Mouse (Mus musculus): ENCODE results near the gene Rbp1. TPM values are rescaled to one million over a fixed set of nuclear protein-coding genes. Genes with fewer than 3 reads are reported as not detected.

Rbp1 gene
- polyA plus RNA-seq, 1 experiment from 2014 or later: 63.0 TPM

- 73% methylated on average over 8 of the region's 8 CpGs for WGBS
- H3K4me3 ChIP-seq: no peak overlapping the region
- peaks cover 53% of the 10 kb centered on the region for H3K27me3 ChIP-seq (replicated peaks; ENCODE audit: low read depth, poor library complexity, severe bottlenecking)
- DNase-seq (ENCODE audit: low spot score): no peak
- peak overlapping the region; percentile 19; the same call in 1 of the 2 replicates for H3K27ac ChIP-seq (replicated peaks)
- peaks cover 81% of the 10 kb centered on the region for H3K4me1 ChIP-seq
- peaks cover 25% of the 10 kb centered on the region for H3K36me3 ChIP-seq (replicated peaks)
- no peaks in the 10 kb centered on the region for H3K9me3 ChIP-seq
Observed at GRCm38 (mm10) chr9:98428783-98429182, 6.0 kb downstream of the Rbp1 start.

DNA sequence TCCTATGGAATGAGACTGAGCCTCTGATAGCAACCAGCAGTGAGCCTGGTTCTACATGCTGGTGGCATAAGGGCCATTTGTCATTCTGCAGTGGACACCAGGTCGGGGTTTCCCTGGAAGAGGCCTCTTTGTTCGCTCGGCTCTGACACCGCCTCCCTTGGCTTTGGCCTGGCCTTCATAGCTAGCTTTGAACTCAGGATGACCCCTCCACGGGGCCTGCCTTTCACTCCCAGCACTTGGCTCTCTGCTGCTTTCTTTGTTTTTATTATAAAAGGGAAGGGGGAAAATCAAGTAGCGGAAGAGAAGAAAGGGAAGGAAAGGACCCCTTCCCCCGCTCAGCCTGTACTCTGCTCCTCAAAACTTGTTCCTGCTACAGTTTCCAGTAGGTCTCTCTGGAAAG lies 7.0 kb downstream of the Rbp1 start:
- Histone ChIP-seq H3K4me1 (peaks cover 81% of the 10 kb centered on the region), H3K36me3 (replicated peaks) (peaks cover 27% of the 10 kb centered on the region), H3K27ac (replicated peaks) (peak overlapping the region; percentile 74), H3K4me3 (0 out of 2 replicates have a peak overlapping the region, but pooled peaks have one; percentile 5), H3K27me3 (replicated peaks; ENCODE audit: low read depth, poor library complexity, severe bottlenecking) (peaks cover 50% of the 10 kb centered on the region), H3K9me3 (no peaks in the 10 kb centered on the region)
- peak; percentile 54 for DNase-seq (ENCODE audit: low spot score)
- 24% methylated on average over 7 of the region's 7 CpGs for WGBS

DNA sequence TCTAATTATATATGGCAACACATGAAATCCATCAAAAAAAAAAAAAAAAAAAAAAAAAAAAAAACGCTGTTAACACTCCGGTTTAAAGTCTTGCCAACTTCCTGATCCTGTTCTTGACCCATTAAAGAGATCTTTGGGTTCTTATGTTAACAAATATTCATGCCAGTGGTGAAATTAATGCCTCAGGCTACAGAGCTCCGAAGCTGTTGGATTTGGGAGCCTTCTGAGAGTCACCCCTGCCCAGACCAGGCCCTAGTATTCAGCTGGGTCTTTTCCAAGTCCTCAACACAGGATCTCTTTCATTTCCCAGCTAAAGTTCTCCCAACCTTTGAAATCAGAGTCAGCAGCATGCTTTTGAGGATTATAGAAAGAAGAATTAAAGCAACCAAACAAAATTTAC lies 7.8 kb downstream of the Rbp1 start:
- no peak overlapping the region for H3K27ac ChIP-seq (replicated peaks)
- H3K4me3 ChIP-seq: no peak overlapping the region
- H3K27me3 ChIP-seq (replicated peaks; ENCODE audit: low read depth, poor library complexity, severe bottlenecking): peaks cover 49% of the 10 kb centered on the region
- H3K4me1 ChIP-seq: peaks cover 77% of the 10 kb centered on the region
- H3K36me3 ChIP-seq (replicated peaks): peaks cover 28% of the 10 kb centered on the region
- DNase-seq (ENCODE audit: low spot score): no peak
- H3K9me3 ChIP-seq: no peaks in the 10 kb centered on the region
- WGBS: 74% methylated on average over 3 of the region's 3 CpGs

GRCm38 (mm10) chr9:98433021-98433420 lies 10.3 kb downstream of the Rbp1 start:
- DNase-seq (ENCODE audit: low spot score): no peak
- 0 out of 2 replicates have a peak overlapping the region, but pooled peaks have one; percentile 12 for H3K27ac ChIP-seq (replicated peaks)
- peaks cover 27% of the 10 kb centered on the region for H3K27me3 ChIP-seq (replicated peaks; ENCODE audit: low read depth, poor library complexity, severe bottlenecking)
- H3K36me3 ChIP-seq (replicated peaks): peaks cover 45% of the 10 kb centered on the region
- no peaks in the 10 kb centered on the region for H3K9me3 ChIP-seq
- WGBS: 43% methylated on average over 2 of the region's 2 CpGs
- peaks cover 66% of the 10 kb centered on the region for H3K4me1 ChIP-seq
- H3K4me3 ChIP-seq: no peak overlapping the region

GRCm38 (mm10) chr9:98433956-98434588 lies 11.3 kb downstream of the Rbp1 start:
- Histone ChIP-seq H3K4me3 (no peak overlapping the region), H3K27ac (replicated peaks) (no peak overlapping the region), H3K36me3 (replicated peaks) (peaks cover 45% of the 10 kb centered on the region), H3K27me3 (replicated peaks; ENCODE audit: low read depth, poor library complexity, severe bottlenecking) (peaks cover 20% of the 10 kb centered on the region), H3K9me3 (no peaks in the 10 kb centered on the region), H3K4me1 (peaks cover 63% of the 10 kb centered on the region)
- WGBS: 36% methylated on average over 4 of the region's 4 CpGs
- no peak for DNase-seq (ENCODE audit: low spot score)

- H3K4me3 ChIP-seq: no peak overlapping the region
- no peaks in the 10 kb centered on the region for H3K9me3 ChIP-seq
- WGBS: 92% methylated on average over 4 of the region's 4 CpGs
- H3K27ac ChIP-seq (replicated peaks): no peak overlapping the region
- peaks cover 35% of the 10 kb centered on the region for H3K36me3 ChIP-seq (replicated peaks)
- no peak for DNase-seq (ENCODE audit: low spot score)
- H3K4me1 ChIP-seq: peaks cover 48% of the 10 kb centered on the region
- peaks cover 11% of the 10 kb centered on the region for H3K27me3 ChIP-seq (replicated peaks; ENCODE audit: low read depth, poor library complexity, severe bottlenecking)
Observed at GRCm38 (mm10) chr9:98437819-98438218, 15.1 kb downstream of the Rbp1 start.

DNA sequence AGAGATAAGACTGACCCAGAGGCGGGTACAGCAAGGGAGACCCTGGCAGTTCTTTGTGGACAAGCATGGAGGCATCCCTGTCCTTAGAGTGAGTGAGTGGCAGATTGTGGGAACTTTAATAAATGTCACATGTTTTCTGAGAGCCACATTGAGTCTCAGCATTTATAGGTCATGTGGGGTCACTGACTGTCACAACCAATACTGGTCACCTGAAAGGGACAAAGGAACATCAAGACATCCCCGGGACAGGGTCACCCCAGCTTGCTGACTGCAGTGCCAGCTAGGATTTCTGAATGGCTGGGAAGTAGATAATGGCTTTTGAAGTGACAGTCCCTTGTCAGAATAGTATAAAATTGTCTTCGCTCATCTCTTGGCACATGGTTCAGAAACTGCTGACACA lies 16.3 kb downstream of the Rbp1 start:
- no peak for DNase-seq (ENCODE audit: low spot score)
- Histone ChIP-seq H3K27ac (replicated peaks) (no peak overlapping the region), H3K27me3 (replicated peaks; ENCODE audit: low read depth, poor library complexity, severe bottlenecking) (peaks cover 11% of the 10 kb centered on the region), H3K4me1 (peaks cover 36% of the 10 kb centered on the region), H3K36me3 (replicated peaks) (peaks cover 44% of the 10 kb centered on the region), H3K9me3 (no peaks in the 10 kb centered on the region), H3K4me3 (no peak overlapping the region)
- WGBS: 54% methylated on average over 3 of the region's 3 CpGs

- H3K4me1 ChIP-seq: peaks cover 14% of the 10 kb centered on the region
Observed at GRCm38 (mm10) chr9:98442638-98443037, 19.9 kb downstream of the Rbp1 start.

GRCm38 (mm10) chr9:98445359-98446149 lies 22.8 kb downstream of the Rbp1 start:
- no peaks in the 10 kb centered on the region for H3K4me1 ChIP-seq
- H3K9me3 ChIP-seq: no peaks in the 10 kb centered on the region
- no peak for DNase-seq (ENCODE audit: low spot score)
- H3K4me3 ChIP-seq: no peak overlapping the region
- no peak overlapping the region for H3K27ac ChIP-seq (replicated peaks)
- H3K27me3 ChIP-seq (replicated peaks; ENCODE audit: low read depth, poor library complexity, severe bottlenecking): peaks cover 4% of the 10 kb centered on the region; the same call in 1 of the 2 replicates
- H3K36me3 ChIP-seq (replicated peaks): peaks cover 51% of the 10 kb centered on the region
- 84% methylated on average over 9 of the region's 9 CpGs for WGBS

More at GRCm38 (mm10) chr9:98442638-98443037, 19.9 kb downstream of the Rbp1 start:
- peaks cover 4% of the 10 kb centered on the region; the same call in 1 of the 2 replicates for H3K27me3 ChIP-seq (replicated peaks; ENCODE audit: low read depth, poor library complexity, severe bottlenecking)
- no peak overlapping the region for H3K27ac ChIP-seq (replicated peaks)
- 54% methylated on average over 5 of the region's 5 CpGs for WGBS
- DNase-seq (ENCODE audit: low spot score): no peak
- peaks cover 56% of the 10 kb centered on the region for H3K36me3 ChIP-seq (replicated peaks)
- H3K4me3 ChIP-seq: no peak overlapping the region
- no peaks in the 10 kb centered on the region for H3K9me3 ChIP-seq

GRCm38 (mm10) chr9:98450976-98451375 lies 28.2 kb downstream of the Rbp1 start:
- Histone ChIP-seq H3K4me1 (no peaks in the 10 kb centered on the region), H3K9me3 (no peaks in the 10 kb centered on the region), H3K27ac (replicated peaks) (no peak overlapping the region), H3K27me3 (replicated peaks; ENCODE audit: low read depth, poor library complexity, severe bottlenecking) (no peaks in the 10 kb centered on the region), H3K36me3 (replicated peaks) (peaks cover 15% of the 10 kb centered on the region), H3K4me3 (no peak overlapping the region)
- DNase-seq (ENCODE audit: low spot score): no peak
- WGBS: 88% methylated on average over 1 of the region's 1 CpGs

DNA sequence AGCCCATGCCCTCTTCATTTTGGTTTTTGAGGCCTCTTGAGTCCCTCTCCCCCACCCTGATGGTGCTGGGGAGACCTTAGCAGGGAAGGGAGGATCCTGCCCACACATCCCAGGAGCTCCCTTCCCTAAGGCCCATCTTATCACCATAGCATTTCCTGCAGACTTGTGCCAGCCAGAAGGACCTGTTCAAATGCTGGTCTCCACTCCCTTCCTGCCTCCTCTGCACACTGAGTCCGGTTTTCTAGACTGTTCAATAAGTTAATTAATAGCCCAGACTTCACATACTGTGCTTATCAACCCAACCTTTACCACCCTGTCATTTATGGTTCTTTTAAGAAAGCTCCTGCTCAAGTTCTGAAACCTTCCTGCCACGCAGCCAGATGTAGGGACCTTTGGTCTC lies 43.9 kb downstream of the Rbp1 start:
- Histone ChIP-seq H3K27ac (replicated peaks) (no peak overlapping the region), H3K27me3 (replicated peaks; ENCODE audit: low read depth, poor library complexity, severe bottlenecking) (no peaks in the 10 kb centered on the region), H3K4me1 (no peaks in the 10 kb centered on the region), H3K36me3 (replicated peaks) (no peaks in the 10 kb centered on the region), H3K4me3 (no peak overlapping the region), H3K9me3 (no peaks in the 10 kb centered on the region)
- WGBS: 75% methylated on average over 2 of the region's 2 CpGs
- no peak for DNase-seq (ENCODE audit: low spot score)

GRCm38 (mm10) chr9:98480172-98480749 lies 57.5 kb downstream of the Rbp1 start:
- DNase-seq (ENCODE audit: low spot score): no peak
- 82% methylated on average over 2 of the region's 2 CpGs for WGBS
- H3K27me3 ChIP-seq (replicated peaks; ENCODE audit: low read depth, poor library complexity, severe bottlenecking): no peaks in the 10 kb centered on the region
- no peaks in the 10 kb centered on the region for H3K36me3 ChIP-seq (replicated peaks)
- no peaks in the 10 kb centered on the region for H3K9me3 ChIP-seq
- 0 out of 2 replicates have a peak, but pooled peaks cover 3% of the 10 kb centered on the region for H3K4me1 ChIP-seq
- no peak overlapping the region for H3K4me3 ChIP-seq
- no peak overlapping the region for H3K27ac ChIP-seq (replicated peaks)

Measured in embryonic facial prominence, embryonic 10.5 days (tissue).